Mouse (Mus musculus) kidney, adult 2 months (tissue): Measurements from ENCODE around the gene Caskin2.

ENCODE experiments used
- CTCF ChIP-seq: fragments of 200-500 bp; conservative IDR thresholded peaks from 2 replicates; pipeline ENCODE4 v1.5.1; 2011; ENCODE audit warnings: low read depth, mild to moderate bottlenecking, control low read depth, low read length, moderate library complexity, mixed read lengths; ENCODE audit not compliant: insufficient read depth, insufficient read length
- POLR2A ChIP-seq: fragments of 200-500 bp; IDR thresholded peaks from one replicate; pipeline ENCODE4 v1.6.1; 2011; ENCODE audit warnings: low read depth, low read length, control low read depth

GRCm38 (mm10) chr11:115805005-115805404, 8.4 kb downstream of the Caskin2 start:
- TF ChIP-seq CTCF (no peak), POLR2A (no peak)
